Mouse (Mus musculus): ENCODE measurements at regions not wholly inside any gene's neighbourhood (a gene's known extent, or its start where the extent isn't known, plus 50 kb on each side); places are given as distances from the start of the nearest gene placed in this dataset.

DNA sequence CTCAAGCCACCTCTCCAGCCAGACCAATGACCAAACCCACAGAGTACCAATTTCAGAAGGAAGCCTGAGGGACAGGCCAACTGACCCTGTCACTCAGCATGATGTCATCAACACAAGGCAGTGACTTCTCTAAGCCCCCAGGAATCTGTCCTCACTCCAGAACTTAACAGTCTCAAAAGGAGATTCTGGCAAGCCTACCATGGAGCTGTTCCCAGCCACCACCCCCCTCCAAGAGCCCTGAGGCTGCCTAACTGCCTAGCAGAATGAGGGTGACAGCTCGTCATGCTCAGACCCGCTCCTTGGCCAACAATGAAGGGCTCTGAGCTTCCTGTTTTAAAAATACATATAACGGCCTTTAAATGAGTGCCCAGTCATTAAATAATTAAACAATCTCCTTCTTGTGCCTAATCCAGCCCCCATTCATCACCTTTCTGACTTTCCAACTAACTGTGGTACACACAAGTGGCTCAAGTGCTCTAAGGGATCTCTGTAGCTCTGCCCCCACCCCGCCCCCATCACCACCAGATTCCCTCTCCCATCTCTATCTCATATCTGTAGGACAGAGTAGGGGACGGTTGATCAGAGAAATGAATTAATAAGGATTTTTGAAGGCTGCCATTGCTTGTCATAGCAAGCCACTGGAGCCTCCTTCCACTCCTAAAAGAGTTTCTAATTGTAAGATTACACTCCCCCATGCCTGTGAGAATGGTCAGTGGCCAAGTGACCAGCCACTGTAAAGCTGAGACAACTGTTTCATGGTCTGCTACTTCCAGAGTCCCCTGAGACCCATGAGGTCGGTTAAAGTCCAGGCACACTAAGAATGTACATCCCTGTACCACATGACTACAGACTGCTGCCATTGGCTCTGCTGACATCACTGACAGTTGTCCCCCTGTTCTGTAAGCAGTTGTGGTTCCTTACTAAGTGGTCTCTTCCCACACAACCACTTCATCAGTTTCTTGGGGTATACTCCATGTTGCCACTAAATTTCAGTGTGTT lies 188.1 kb upstream of the Irx4 start:
- TF ChIP-seq CTCF (IDR thresholded peaks at IDR 0.05; ENCODE audit: low read depth, low read length) = no peak
- TF ChIP-seq POLR2AphosphoS5 (IDR thresholded peaks at IDR 0.05; ENCODE audit: insufficient replicate concordance, low read depth, low read length) = no peak
- no peak for TF ChIP-seq GATA1 (IDR thresholded peaks at IDR 0.05; ENCODE audit: borderline replicate concordance, low read length)
- no peak for TF ChIP-seq TAL1 (conservative IDR thresholded peaks at IDR 0.05; ENCODE audit: low read depth, low read length)

Data from G1E (cell line).